Mouse (Mus musculus): ENCODE measurements around the gene Anks1.

The Anks1 gene

DNA sequence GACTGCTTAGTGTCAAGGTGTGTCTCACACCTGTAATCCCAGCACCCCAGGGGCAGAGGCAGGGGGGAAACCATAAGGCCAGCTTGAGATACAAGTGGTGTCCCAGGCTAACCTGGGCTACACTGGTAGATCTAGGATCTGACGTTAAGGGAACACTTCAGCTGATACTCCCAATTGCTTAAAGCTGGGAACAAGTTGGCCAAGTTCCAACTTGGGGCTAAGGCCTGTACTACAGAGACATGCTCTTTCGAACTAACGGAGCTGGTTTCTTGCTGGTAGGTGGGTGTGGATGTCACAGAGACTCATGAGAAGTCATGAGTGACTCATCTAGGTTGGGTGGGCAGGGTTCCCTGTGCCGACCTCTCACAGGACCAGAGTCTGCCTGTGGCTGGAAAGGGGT is 158.2 kb downstream of the Anks1 start:
- DNase-seq, result no peak

DNA sequence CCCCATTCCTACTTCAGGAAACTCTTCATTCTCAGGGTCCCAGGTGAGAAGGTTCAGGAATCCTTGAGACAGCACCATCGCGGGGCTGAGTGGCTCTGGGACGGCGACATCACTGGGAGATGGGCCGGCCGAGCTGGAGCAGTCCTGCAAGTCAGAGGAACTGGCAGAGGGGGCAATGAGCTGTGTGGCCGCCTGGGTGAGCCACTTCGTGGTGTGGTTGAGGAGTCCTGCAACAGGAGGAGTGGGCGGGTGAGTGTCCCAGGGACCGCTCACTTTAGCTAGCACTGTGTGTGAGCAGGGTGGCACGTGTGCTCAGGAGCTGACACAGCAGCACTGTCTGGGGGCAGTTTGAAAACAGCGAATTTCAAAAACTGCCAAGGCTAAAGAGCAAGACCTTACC is 160.3 kb downstream of the Anks1 start:
- DNase-seq, result no peak

DNA sequence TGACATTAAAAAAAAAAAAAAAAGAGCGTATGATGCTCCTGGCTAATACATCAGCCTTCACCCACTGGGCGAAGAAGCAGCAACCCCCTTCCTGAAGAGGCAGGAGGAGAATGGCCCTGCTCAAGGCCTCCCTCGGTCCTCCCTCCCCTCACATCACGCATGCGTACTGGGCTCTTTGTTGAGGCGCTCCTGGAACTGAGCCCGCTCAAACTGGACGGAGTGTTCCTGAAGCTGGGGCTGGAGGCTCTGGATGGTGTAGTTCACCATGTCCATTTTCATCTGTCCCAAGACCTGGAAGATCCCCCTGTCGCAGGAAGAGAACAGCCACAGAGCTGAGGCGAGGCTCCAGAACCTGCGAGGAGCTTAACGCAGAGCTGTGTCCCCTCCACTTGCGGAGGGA is 161.2 kb downstream of the Anks1 start:
- no peak for DNase-seq

DNA sequence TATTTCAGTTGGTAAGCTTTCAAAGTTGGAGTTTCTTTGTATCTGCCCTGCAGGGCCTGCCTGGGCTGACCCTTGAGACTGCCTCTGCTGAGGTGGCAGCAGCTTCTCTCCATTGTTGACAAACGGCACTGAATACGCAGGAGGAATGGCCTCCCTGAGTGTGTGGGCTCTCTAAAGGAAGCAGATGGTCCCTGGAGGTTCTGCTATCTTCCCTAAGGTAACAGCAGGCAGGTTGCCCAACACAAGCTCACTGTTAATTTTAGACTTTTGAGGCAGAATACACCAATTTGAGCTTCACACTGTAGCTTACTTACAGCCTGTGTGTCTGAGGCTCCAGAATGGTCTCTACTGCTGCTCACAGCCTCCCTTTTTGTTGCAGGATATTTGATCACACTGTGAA is 163.6 kb downstream of the Anks1 start:
- no peak for DNase-seq

DNA sequence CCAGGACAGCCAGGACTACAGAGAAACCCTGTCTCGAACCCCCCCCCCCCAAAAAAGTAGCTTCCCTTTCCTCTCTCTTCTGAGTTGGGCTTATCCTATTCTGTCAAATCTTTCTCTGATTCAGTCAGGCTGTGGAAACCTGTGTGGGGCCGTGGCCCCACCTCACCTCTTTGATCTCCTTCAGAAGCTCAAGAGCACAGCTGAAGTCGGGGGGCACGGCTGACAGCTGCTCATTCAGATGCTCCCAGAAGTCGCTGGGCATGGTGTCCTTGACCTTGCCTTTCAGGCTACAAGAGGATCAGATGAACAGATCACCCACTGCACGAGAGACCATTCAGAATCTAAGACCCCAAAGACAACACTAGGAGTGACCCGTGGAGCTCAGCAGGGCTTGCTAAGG is 165.4 kb downstream of the Anks1 start:
- DNase-seq, result no peak

DNA sequence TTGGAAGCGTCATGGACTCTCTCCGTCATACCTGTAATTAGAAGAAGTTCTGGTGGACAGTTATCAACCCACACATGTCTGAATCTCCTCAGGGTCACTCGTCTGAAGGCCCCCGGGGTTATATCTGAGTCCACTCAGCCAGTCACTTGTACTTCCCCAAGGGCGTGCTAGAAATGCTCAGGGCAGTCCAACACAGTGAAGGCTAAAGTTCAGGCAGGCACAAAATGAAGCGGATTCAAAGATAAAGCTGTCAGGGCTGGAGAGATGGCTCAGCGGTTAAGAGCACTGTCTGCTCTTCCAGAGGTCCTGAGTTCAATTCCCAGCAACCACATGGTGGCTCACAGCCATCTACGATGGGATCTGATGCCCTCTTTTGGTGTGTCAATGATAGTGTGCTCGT is 168.9 kb downstream of the Anks1 start:
- DNase-seq, result no peak

DNA sequence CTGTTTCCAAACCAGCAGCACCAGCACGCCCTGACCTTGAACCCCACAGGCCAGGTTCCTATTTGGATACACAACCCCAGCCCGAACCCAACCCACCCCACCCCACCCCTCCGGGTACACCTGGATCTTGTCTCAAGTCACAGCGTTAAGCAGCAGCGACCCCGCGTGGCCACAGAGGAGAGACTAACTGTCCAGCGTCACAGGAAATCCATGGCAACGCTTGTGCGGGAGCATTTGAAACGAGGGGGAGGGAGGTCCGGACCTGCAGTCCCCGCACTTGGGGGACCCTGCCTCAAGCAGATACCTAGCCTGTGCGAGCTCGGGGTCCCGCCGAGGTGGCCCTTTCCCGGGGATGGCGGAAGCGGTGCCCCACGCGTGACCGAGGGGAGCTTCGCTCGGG is 170.5 kb downstream of the Anks1 start:
- peak; percentile 87 to 91 for DNase-seq

DNA sequence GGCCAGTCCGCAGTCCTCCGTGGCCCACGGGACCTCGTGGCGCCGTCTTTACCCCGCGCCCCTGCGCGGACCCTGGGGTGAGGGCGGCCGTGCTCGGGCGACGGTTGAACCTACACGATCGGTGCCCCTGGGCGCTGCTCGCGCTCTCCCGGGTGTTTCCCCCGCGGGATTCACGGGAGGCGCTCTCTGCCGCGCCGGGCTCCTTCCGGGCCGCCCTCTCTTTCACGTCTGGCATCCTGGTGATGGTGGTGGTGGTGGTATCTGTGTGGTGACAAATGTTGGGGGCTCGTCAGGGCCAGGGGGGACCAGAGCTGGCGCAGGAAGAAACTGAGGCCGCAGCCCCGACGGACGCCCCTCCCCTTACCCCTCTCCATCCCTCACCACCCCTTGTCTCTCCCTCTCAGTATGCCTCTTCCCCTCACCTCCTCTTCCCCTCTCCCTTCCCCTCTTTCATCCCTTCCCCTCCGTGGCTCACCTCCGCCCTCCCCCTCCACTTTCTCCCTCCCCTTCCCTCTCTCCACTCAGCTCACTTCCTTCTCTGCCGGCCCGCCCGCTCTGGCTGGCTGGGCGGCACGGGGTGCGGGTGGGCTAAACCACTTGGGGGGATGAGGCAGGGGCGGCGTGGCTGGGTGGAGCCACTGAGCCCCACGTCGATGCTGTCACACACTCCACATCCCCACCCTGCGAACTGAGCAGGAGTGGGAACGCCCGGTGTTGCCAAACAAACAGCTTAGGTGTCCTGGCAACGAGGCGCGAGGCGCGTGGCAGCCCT is 171.1 kb downstream of the Anks1 start, which contains the start of gene Tcp11:
Gene Tcp11, minus strand, starts transcription at position 595 of the 772 bp plus-strand sequence.
- no peak for DNase-seq

DNA sequence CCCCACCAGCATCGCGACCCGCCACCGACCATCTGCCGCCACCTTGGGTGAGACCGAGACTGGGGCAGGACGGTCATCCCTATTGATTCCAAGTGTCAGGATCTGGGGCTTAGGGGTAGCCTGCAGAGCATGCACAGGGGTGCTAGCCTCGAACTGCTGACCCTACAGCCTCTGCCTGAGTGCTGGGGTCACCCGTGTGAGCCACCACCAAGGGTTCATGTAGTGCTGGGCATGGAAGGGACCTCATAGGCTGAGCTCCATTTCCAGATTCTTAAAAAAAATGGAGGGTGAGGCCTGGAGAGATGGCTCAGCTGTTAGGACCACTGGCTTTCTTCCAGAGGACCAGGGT is 171.7 kb downstream of the Anks1 start:
- DNase-seq, result no peak

DNA sequence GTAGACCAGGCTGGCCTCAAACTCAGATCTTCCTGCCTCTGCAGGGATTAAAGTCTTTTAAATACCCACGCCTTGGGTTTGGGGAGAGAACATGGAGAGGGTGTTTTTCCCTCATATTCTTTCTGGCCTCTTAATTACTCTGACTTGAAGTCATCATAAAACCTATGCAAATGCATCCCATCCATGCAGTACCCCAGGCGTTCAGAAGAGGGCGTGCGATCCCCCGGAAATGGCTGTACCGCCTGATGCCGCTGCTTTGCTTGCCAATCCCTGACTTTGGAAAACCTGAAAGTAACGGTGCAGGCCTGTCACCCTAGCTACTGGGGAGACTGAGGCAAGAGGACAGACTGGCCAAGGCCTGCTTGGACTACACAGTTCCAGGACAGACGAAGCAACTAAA is 172.3 kb downstream of the Anks1 start:
- peak; percentile 36 to 50 for DNase-seq

DNA sequence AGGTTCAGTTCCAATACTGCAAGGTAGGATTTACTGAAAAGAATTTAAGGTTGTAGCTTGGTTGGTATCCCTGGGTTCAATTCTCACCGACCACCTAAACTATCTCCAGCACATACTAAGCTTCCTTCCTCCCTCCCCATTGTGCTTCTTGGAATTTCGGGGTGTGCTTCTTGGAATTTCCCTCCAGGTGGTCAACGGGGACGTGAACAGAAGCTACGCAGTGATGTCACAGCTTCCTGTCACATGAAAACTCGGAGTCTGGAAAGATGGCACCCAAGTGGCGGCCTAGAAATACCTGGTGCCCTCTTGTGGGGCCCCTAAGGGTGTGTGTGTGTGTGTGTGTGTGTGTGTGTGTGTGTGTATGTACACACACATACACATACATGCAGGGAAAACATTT is 172.8 kb downstream of the Anks1 start:
- no peak for DNase-seq

DNA sequence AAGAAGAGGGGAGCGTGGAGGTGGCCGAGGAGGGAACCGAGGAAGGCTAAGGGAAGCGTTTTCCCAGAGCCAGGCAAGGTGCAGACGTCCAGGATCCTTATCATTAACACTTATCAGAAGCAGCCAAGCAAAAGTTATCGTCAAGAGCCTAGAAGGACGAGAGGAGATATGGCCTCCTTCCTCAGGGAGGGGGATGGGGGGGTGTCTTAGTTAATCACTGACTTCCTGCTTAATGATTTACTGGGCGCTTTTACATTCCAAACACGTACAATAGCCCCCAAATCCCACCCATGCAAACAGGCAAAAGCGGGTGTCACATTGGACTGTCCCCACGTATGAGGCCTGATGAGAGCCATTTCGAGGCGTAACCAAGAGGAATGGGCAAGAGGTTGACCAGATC is 173.8 kb downstream of the Anks1 start:
- no peak for DNase-seq

DNA sequence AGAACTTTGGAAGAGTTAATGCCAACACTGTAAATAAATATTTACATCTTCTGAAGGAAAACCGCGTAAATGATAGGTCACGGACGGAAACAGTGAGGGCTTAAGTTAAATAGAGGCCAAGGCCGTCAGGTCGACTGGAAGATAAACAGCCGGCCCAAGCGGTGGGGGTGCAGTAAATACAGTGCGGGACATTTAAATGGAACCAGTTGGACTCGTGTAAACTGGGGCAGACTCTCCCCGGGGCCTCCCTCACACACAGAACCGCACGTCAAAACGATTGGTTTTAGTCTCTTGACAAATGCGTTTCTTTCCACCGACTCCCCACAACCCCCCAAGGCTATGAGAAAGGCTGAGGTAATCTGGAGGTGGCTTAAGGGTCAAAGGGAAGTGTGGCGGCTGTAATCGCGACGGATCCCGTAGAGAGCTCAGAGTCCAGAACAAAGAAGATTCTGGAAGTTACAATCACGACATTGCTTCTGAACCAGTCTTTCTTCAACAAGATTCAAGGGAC is 175.3 kb downstream of the Anks1 start:
- no peak for DNase-seq

DNA sequence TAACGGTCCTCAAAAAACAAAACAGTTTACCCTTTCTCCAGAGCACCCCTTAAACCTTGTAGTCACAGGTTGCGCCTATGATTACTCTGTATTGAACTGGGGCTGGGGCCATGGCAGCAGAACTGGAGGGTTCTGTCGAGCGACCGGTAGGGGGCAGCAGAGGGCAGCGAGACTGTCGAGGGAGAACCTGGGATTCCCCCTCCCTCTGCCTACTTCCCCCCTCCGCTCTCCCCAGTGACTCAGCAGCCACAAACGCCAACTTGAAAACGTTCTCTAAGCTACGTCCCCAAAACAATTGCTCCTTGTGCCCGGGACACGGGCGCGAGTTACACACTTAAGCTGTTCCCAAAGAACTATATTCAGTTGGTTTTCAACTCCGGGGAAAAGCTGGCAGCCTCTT is 175.9 kb downstream of the Anks1 start:
- DNase-seq, result peak; percentile 85 to 87

DNA sequence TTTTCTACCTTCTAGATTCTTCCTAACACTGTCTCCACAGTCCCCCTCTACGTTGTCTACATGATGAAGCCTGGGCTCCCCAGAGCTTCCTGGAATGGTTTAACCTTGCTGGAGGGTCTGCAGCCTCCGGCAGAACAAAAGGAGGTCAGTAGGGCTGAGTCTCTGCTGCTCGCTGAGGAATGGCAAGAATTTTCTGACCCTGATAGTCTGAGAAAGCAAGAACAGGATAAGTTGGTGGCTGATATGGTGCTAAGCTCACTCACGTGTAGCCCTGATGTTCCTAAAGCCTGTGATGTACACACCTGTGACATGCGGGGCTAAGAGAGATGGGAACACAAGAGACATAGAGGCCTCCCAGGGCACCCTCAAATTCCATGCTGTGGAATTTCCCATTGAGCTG is 178.3 kb downstream of the Anks1 start:
- no peak for DNase-seq

DNA sequence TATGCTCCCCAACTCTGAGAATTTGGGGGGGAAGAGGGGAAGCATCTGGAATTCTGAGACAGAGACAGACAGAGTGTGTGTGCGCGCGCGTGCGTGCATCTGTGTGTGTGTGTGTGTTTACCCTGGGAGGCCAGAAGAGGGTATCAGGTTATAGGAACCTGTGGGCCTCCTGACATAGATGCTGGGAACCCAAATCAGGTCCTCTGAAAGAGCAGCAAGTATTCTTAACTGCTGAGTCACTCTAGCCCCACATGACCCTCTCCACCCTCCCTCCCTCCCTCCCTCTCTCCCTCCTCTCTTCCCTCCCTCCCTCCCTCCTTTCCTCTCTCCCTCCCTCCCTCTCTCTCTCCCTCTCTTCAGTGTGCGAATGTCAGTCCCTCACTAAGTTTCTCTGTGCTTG is 179.6 kb downstream of the Anks1 start:
- DNase-seq, result no peak

DNA sequence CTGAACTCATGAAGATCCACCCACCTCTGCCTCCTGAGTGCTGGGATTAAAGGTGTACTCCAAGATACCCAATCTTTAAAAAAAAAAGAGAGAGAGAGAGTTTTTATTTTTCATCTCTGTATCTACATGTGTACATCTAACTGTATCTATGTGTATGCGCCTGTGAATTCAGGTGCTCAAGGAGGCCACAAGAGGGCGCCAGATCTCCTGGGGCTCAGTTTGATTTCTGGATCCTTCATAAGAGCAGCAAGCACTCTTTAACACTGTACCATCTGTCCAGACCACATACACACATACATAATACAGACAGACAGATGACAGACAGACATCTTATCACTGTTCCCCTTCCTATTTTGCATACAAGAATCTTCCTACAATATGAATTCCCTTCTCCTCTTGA is 183.2 kb downstream of the Anks1 start:
- no peak for DNase-seq

DNA sequence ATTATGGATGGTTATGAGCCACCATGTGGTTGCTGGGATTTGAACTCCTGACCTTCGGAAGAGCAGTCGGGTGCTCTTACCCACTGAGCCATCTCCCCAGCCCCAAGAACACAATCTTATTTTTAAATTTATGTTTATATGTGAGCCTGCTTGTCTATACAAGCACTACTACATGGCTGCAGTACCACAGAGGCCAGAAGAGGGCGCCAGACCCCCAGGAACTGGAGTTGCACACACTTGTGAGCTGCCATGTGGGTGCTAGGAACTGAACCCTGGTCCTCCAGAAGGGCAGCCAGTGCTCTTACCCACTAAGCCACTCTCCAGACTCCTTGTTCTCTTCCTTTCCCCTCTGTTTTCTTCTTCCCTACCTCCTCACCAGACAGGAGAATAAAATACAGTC is 184.7 kb downstream of the Anks1 start:
- DNase-seq, result no peak

DNA sequence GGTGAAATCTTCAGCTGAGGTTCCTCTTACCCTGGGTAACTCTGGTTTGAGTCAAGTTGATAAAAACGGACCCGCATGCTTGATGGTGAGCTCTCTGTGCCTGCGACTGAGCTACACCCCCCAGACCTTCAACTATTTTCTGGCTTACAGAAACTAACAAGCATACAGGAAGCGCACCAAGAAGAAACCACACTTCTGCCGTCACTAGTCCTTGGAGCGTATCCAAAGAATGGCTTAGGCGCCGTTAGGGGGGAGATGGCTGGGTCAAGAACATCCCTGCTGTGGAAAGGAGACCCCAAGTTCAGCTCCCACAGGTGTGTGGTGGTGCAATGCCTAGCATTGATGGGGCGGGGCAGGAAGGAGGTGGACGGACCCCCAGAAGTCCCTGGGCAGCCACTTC is 187.3 kb downstream of the Anks1 start:
- no peak for DNase-seq

DNA sequence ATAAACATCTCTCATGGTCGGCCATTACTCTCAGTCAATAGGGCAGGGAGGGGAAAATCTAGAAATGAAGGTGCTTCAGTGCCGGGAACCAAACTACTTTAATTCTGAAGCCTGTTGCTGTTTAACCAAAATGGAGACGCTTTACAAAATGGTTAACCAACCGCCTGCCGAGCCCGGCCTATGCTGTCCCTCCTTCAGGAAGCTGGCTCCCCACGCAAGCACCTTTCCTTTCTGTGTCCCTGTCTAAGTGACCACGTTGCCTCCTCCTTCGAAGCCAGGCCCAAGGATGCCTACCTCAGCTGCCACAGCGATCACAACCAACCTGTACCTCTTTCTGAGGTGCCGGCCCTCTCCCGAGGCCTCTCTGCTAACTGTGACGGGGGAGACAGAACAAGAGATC is 188.2 kb downstream of the Anks1 start:
- no peak for DNase-seq

DNA sequence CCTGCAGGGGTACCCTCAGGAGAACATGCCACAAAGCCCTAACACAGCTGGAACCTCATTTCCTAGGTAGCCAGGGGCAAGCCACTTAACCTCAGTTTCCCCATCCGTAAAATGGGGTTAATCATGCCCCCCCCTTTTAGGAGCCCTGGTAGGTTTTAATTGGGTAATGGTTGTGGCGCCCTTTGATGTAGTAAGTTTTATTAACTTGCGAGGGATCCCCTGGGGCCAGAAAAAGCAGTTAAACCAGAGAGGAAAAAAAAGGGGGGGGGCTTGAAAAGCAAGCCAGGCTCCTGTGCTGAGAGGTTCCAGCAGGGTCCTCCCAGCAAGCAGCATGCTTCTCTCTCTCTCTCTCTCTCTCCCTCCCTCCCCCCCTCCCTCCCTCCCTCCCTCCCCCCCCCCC is 190.0 kb downstream of the Anks1 start:
- no peak for DNase-seq

DNA sequence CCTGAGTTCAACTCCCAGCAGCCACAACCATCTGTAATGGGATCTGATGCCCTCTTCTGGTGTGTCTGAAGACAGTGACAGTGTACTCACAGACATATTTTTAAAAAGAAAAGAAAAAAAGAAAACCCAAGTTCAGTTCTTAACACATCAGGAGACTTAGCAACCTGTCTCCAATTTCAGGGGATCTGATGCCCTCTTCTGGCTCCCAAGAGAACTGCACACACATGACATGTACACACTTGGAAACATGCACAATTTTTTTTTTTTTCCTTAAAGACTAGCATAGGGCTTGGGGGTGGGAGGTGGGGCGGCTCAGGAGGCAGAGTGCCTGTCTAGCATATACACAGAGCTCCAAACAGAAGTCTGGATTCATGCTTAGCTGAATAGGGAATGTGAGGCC is 191.6 kb downstream of the Anks1 start:
- no peak for DNase-seq

DNA sequence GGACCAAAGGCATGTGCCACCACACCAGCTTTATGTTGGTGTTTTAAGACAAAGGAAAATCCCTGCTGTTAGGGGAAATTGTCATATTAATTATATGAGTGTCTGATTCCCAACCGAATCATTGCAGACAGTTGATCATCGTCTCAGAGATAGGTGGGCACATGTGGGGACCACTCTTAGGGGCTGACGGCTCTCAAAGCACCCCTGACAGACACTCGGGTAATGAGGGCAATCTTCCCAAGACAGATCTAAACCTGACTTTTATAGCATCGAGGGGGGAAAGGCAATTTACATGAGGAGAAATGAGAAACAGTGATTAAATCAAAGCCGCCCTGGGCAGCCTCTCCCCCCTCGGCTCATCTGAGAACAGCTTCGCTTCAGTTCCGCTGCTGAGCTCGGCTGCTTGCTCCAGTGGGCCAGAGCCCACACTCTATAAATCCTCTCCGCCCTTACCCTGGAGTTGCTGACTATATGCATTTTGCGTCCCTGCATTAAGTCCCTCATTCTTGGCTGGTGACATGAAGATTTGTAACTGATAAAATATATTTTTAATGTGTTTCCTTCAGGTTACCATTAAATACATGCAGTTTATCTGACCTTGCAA is 192.3 kb downstream of the Anks1 start:
- DNase-seq, result no peak

DNA sequence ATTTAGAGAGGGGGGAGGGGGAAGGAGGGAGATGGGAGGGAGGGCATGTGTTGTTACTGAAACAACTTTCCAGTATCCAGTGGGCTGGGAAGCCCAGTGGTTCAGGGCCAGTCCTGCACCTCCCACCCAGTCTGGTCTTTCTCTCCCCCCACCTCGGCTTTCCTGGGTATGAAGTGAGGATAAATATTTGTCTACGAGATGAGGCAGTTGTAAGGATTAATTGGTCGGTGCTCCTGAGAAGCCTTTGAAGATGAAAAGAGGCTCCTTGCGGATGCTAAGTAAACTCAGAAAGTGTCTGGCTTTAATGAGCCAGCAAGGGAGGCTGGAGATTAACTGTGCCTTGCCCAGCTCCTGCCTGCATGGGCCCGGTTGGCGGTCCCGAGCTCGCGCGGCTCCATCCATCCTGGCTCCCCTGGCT is 192.8 kb downstream of the Anks1 start:
- no peak for DNase-seq

DNA sequence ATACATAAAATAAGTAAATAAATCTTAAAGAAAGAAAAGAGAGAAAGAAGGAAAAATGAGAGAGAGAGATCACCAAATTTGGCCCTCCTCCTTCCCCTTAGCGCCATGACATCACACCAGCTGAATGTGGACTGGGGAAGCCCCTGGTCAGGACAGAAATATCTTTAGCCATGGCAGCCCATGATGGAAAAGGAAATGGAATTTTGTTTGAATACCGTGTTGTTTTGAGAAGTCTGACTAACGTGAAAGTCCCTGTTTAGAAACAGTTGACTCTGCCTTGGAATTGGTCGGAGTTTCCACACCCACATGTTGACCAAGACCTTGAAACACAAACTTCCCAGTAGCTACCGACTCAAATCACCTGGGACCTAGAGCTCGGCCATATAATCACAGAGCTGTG is 195.3 kb downstream of the Anks1 start:
- DNase-seq, result no peak

Data from cerebellum, adult 18-20 months (tissue).